Comparison of ENCODE assay signal across 10 mouse cellular contexts in the genomic region with DNA sequence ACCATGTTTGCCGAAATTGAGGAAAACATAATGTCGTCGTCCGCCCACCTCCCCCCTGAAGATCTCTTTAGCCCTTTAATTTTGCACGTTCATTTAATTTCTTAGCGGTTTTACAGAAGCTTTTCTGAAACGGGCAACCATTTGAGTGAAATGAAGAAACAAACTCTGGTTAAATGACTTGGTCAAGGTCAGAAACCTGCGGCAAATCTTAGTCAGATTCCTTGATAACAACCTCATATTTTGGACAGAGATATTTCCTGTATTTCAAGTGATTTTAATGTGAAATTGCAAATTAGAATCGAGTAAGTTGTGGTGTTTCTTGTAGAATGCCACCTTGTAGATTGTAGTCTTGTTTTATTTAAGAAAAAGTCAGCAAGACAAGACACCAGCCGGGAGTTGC. TPM values are rescaled to one million over a fixed set of nuclear protein-coding genes. Genes with fewer than 3 reads are reported as not detected.
DNase-seq lines count a peak whose midpoint lies in the region; ATAC-seq and TF ChIP-seq lines count a peak whose summit lies in the region.
"Had no signal": no experiment of that assay in that cellular context is flagged by ENCODE, and none has a peak within 500 bp of the region (broad histone marks: within the 10 kb centered on the region; RNA-seq: fewer than 3 reads in every experiment).

No protein-coding gene starts in this region.

- H3K27me3 ChIP-seq in cerebellum, adult 2 months (ENCODE audit: control insufficient read depth, insufficient read depth, low read length): no peaks in the 10 kb centered on the region
- H3K27me3 ChIP-seq in spleen, adult 2 months (ENCODE audit: control insufficient read depth, insufficient read depth, low read length): no peaks in the 10 kb centered on the region
- peaks cover 19% of the 10 kb centered on the region for H3K27me3 ChIP-seq in liver, embryonic 12.5 days (replicated peaks)

- no peak for DNase-seq in cerebellum, adult 2 months
- DNase-seq in cerebellum, adult 9-11 months: no peak
- no peak for DNase-seq in spleen, adult 2 months (ENCODE audit: low read depth in 1 of 2, low spot score in 2 of 2)
- DNase-seq in spleen, postnatal 4 days (ENCODE audit: low spot score in 2 of 2): no peak
- DNase-seq in Muller cell, postnatal 12 days (ENCODE audit: inconsistent ontology term): no peak
- DNase-seq in thymus, postnatal 10 days (ENCODE audit: low spot score in 2 of 2): no peak
- DNase-seq: cerebellum, adult 11 months; thymus, postnatal 25 days had no signal

- ATAC-seq in liver, embryonic 12.5 days: no peak
- ATAC-seq in CD4-positive, CD25-positive, alpha-beta regulatory T cell, adult 4 months: no peak

- no peaks in the 10 kb centered on the region for H3K9me3 ChIP-seq in liver, embryonic 12.5 days (replicated peaks)

- no peak for TF ChIP-seq CTCF in cerebellum, adult 2 months (IDR thresholded peaks at IDR 0.05; ENCODE audit: borderline replicate concordance, insufficient read depth, low read depth, low read length)
- TF ChIP-seq CTCF in spleen, adult 2 months (IDR thresholded peaks at IDR 0.05; ENCODE audit: extremely low read depth, insufficient read depth, insufficient read length, insufficient replicate concordance): no peak

- 32% methylated on average over 10 of the region's 10 CpGs for WGBS in cerebellum, adult 2 months
- 29% methylated on average over 10 of the region's 10 CpGs for WGBS in spleen, adult 2 months
- 25% methylated on average over 10 of the region's 10 CpGs for WGBS in liver, embryonic 12.5 days (ENCODE audit: insufficient replicate concordance)

- TF ChIP-seq POLR2A in cerebellum, adult 2 months (IDR thresholded peaks at IDR 0.05; ENCODE audit: borderline replicate concordance, insufficient read depth, low read length): no peak
- no peak for TF ChIP-seq POLR2A in spleen, adult 2 months (IDR thresholded peaks at IDR 0.05; ENCODE audit: low read depth, low read length)

- H3K36me3 ChIP-seq in spleen, adult 2 months (ENCODE audit: control insufficient read depth, insufficient read depth, low read length): peaks cover 12% of the 10 kb centered on the region
- peaks cover 37% of the 10 kb centered on the region for H3K36me3 ChIP-seq in liver, embryonic 12.5 days

- peak overlapping the region; percentile 70 for H3K4me3 ChIP-seq in cerebellum, adult 2 months (replicated peaks; ENCODE audit: insufficient read depth, low read depth, low read length)
- H3K4me3 ChIP-seq in spleen, adult 2 months (ENCODE audit: extremely low read depth, insufficient read depth, insufficient read length): peak overlapping the region; percentile 92; the same call in 1 of the 2 replicates
- H3K4me3 ChIP-seq in liver, embryonic 12.5 days: peak overlapping the region; percentile 96

- H3K27ac ChIP-seq in cerebellum, adult 2 months (ENCODE audit: insufficient read depth, low read length): no peak overlapping the region
- H3K27ac ChIP-seq in spleen, adult 2 months (ENCODE audit: insufficient read depth, low read length): no peak overlapping the region
- H3K27ac ChIP-seq in liver, embryonic 12.5 days: no peak overlapping the region

- peak overlapping the region; percentile 81 for H3K4me2 ChIP-seq in liver, embryonic 12.5 days

- H3K9ac ChIP-seq in liver, embryonic 12.5 days: peak overlapping the region; percentile 90

- no peaks in the 10 kb centered on the region for H3K4me1 ChIP-seq in cerebellum, adult 2 months (ENCODE audit: control insufficient read depth, insufficient read depth, low read length)
- no peaks in the 10 kb centered on the region for H3K4me1 ChIP-seq in spleen, adult 2 months (ENCODE audit: control insufficient read depth, insufficient read depth, insufficient read length)
- H3K4me1 ChIP-seq in liver, embryonic 12.5 days: peaks cover 20% of the 10 kb centered on the region

RNA-seq across cellular contexts. Expression of gene Tmem39a, which starts 5.0 kb away (rescaled TPM):
- polyA plus RNA-seq in cerebellum, adult 2 months (2012; rRNA removed): 62.9 and 63.0 TPM in 2 replicates
- 37.5 and 38.3 TPM in 2 replicates for polyA plus RNA-seq in spleen, adult 2 months (2012; rRNA removed)
- 41.3 and 48.6 TPM in 2 replicates for polyA plus RNA-seq in liver, embryonic 12.5 days (2016; fragmentation: Nextera tagmentation; extraction: Ambion mirVana)
- polyA plus RNA-seq in CD4-positive, CD25-positive, alpha-beta regulatory T cell, adult 4 months (2017; shearing (Covaris generic)): 10 to 100 TPM; 36.0 to 37.2 TPM

RNA-seq across cellular contexts. Expression of gene Poglut1, which starts 13.5 kb away (rescaled TPM):
- 55.9 and 59.9 TPM in 2 replicates for polyA plus RNA-seq in cerebellum, adult 2 months (2012; rRNA removed)
- 17.9 and 18.2 TPM in 2 replicates for polyA plus RNA-seq in spleen, adult 2 months (2012; rRNA removed)
- polyA plus RNA-seq in liver, embryonic 12.5 days (2016; fragmentation: Nextera tagmentation; extraction: Ambion mirVana): 17.7 and 18.3 TPM in 2 replicates
- 10 to 100 TPM; 32.1 to 38.5 TPM for polyA plus RNA-seq in CD4-positive, CD25-positive, alpha-beta regulatory T cell, adult 4 months (2017; shearing (Covaris generic))

RNA-seq across cellular contexts. Expression of gene Timmdc1, which starts 41.1 kb away (rescaled TPM):
- polyA plus RNA-seq in cerebellum, adult 2 months (2012; rRNA removed): 19.7 and 19.9 TPM in 2 replicates
- 7.8 and 14.8 TPM in 2 replicates for polyA plus RNA-seq in spleen, adult 2 months (2012; rRNA removed)
- polyA plus RNA-seq in liver, embryonic 12.5 days (2016; fragmentation: Nextera tagmentation; extraction: Ambion mirVana): 19.7 and 19.9 TPM in 2 replicates
- 10 to 100 TPM; 12.0 to 18.2 TPM for polyA plus RNA-seq in CD4-positive, CD25-positive, alpha-beta regulatory T cell, adult 4 months (2017; shearing (Covaris generic))
